Mouse (Mus musculus) hindbrain, embryonic 15.5 days (tissue): ENCODE data around the gene Ppp1r8. TPM values are rescaled to one million over a fixed set of nuclear protein-coding genes. Genes with fewer than 3 reads are reported as not detected.
"Not testable (repeated sequence)": the region's sequence is repeated elsewhere in the genome, so short reads cannot be mapped to it uniquely, and the experiment has no call there.

ENCODE experiments used
- ATAC-seq: fragments of 200-750 bp; cut with Nextera tagmentation; 2 replicates; pipeline ENCODE4 v1.8.0; 2017; ENCODE audit warnings: low read depth, moderate number of reproducible peaks, moderate TSS enrichment; ENCODE audit not compliant: low FRiP score
- H3K27ac ChIP-seq: fragments of 300-500 bp; sonication (generic); replicated peaks from 2 replicates; pipeline ENCODE4 v1.5.1; 2015; ENCODE audit warnings: mild to moderate bottlenecking, inconsistent platforms
- H3K27me3 ChIP-seq: fragments of 300-500 bp; sonication (generic); 2 replicates; pipeline ENCODE4 v1.6.1; 2015; ENCODE audit warnings: control low read depth, inconsistent platforms
- H3K36me3 ChIP-seq: fragments of 300-500 bp; sonication (generic); 2 replicates; pipeline ENCODE4 v1.6.1; 2015; ENCODE audit warnings: control low read depth, inconsistent platforms
- H3K4me1 ChIP-seq: fragments of 300-500 bp; sonication (generic); replicated peaks from 2 replicates; pipeline ENCODE4 v1.6.1; 2015; ENCODE audit warnings: control low read depth, inconsistent platforms
- H3K4me2 ChIP-seq: fragments of 300-500 bp; sonication (generic); 2 replicates; pipeline ENCODE4 v1.6.1; 2015; ENCODE audit warnings: moderate library complexity, mild to moderate bottlenecking, inconsistent platforms
- H3K4me3 ChIP-seq: fragments of 300-500 bp; sonication (generic); 2 replicates; pipeline ENCODE4 v1.5.1; 2015; ENCODE audit warnings: mild to moderate bottlenecking, inconsistent platforms
- H3K9ac ChIP-seq: fragments of 300-500 bp; sonication (generic); 2 replicates; pipeline ENCODE4 v1.6.1; 2015; ENCODE audit warnings: inconsistent platforms
- H3K9me3 ChIP-seq: fragments of 300-500 bp; sonication (generic); 2 replicates; pipeline ENCODE4 v1.6.1; 2016; ENCODE audit warnings: control low read depth, inconsistent platforms
- WGBS: fragments of 180-500 bp; shearing (Covaris S2); methylation state at CpG from one replicate; pipeline ENCODE4 v1.1.7; 2015; 5-methylcytosine and 5-hydroxymethylcytosine counted together
- polyA plus RNA-seq: library from polyadenylated mRNA; unstranded; fragments of >200 nt; fragmentation: Nextera tagmentation; extraction: Ambion mirVana; gene quantifications from 2 replicates; pipeline ENCODE4 v1.2.1, GENCODE M21; 2015

The Ppp1r8 gene
- polyA plus RNA-seq, 1 experiment from 2014 or later, result 49.6 TPM

GRCm38 (mm10) chr4:132794028-132794427 is 48.9 kb downstream of the Ppp1r8 start:
- peaks cover 21% of the 10 kb centered on the region for H3K27me3 ChIP-seq
- no peak for ATAC-seq
- H3K4me2 ChIP-seq, result no peak overlapping the region
- no peak overlapping the region for H3K9ac ChIP-seq
- 68% methylated on average over 9 of the region's 9 CpGs for WGBS
- H3K27ac ChIP-seq, result no peak overlapping the region
- no peaks in the 10 kb centered on the region for H3K9me3 ChIP-seq
- no peak overlapping the region for H3K4me3 ChIP-seq
- H3K36me3 ChIP-seq, result no peaks in the 10 kb centered on the region
- 0 out of 2 replicates have a peak, but pooled peaks cover 5% of the 10 kb centered on the region for H3K4me1 ChIP-seq

- not testable (repeated sequence) for ATAC-seq, H3K9me3 ChIP-seq, H3K4me1 ChIP-seq, H3K36me3 ChIP-seq, H3K9ac ChIP-seq, H3K4me2 ChIP-seq, H3K27ac ChIP-seq, H3K4me3 ChIP-seq
- H3K27me3 ChIP-seq, result peaks cover 21% of the 10 kb centered on the region
- WGBS, result 94% methylated on average over 9 of the region's 9 CpGs
These were observed 49.5 kb downstream of the Ppp1r8 start for GRCm38 (mm10) chr4:132793322-132794004.

GRCm38 (mm10) chr4:132789731-132790130 is 53.2 kb downstream of the Ppp1r8 start:
- H3K27ac ChIP-seq, result no peak overlapping the region
- H3K27me3 ChIP-seq, result peaks cover 7% of the 10 kb centered on the region; the same call in 1 of the 2 replicates
- H3K9ac ChIP-seq, result no peak overlapping the region
- no peaks in the 10 kb centered on the region for H3K9me3 ChIP-seq
- no peak overlapping the region for H3K4me2 ChIP-seq
- H3K4me3 ChIP-seq, result no peak overlapping the region
- H3K4me1 ChIP-seq, result no peaks in the 10 kb centered on the region
- no peaks in the 10 kb centered on the region for H3K36me3 ChIP-seq
- WGBS, result 92% methylated on average over 8 of the region's 8 CpGs
- ATAC-seq, result no peak

GRCm38 (mm10) chr4:132785228-132785627 is 57.7 kb downstream of the Ppp1r8 start:
- Histone ChIP-seq H3K9ac (no peak overlapping the region), H3K27ac (no peak overlapping the region), H3K4me2 (no peak overlapping the region), H3K4me3 (no peak overlapping the region), H3K9me3 (no peaks in the 10 kb centered on the region), H3K27me3 (no peaks in the 10 kb centered on the region), H3K36me3 (no peaks in the 10 kb centered on the region), H3K4me1 (no peaks in the 10 kb centered on the region)
- no peak for ATAC-seq
- 98% methylated on average over 13 of the region's 13 CpGs for WGBS

- H3K4me2 ChIP-seq, result no peak overlapping the region
- H3K4me3 ChIP-seq, result no peak overlapping the region
- no peaks in the 10 kb centered on the region for H3K4me1 ChIP-seq
- H3K9ac ChIP-seq, result no peak overlapping the region
- WGBS, result 88% methylated on average over 2 of the region's 2 CpGs
- no peaks in the 10 kb centered on the region for H3K9me3 ChIP-seq
- no peak overlapping the region for H3K27ac ChIP-seq
- no peaks in the 10 kb centered on the region for H3K27me3 ChIP-seq
- peaks cover 4% of the 10 kb centered on the region; the same call in 1 of the 2 replicates for H3K36me3 ChIP-seq
- no peak for ATAC-seq
These were observed 59.2 kb downstream of the Ppp1r8 start for GRCm38 (mm10) chr4:132783732-132784131.

GRCm38 (mm10) chr4:132780288-132780687 is 62.7 kb downstream of the Ppp1r8 start:
- Histone ChIP-seq H3K9ac (no peak overlapping the region), H3K36me3 (peaks cover 28% of the 10 kb centered on the region; the same call in 1 of the 2 replicates), H3K4me1 (no peaks in the 10 kb centered on the region), H3K4me3 (no peak overlapping the region), H3K27ac (no peak overlapping the region), H3K9me3 (no peaks in the 10 kb centered on the region), H3K4me2 (no peak overlapping the region), H3K27me3 (no peaks in the 10 kb centered on the region)
- no peak for ATAC-seq
- 92% methylated on average over 4 of the region's 4 CpGs for WGBS

GRCm38 (mm10) chr4:132778562-132779201 is 64.3 kb downstream of the Ppp1r8 start:
- Histone ChIP-seq H3K4me1 (no peaks in the 10 kb centered on the region), H3K27me3 (no peaks in the 10 kb centered on the region), H3K4me2 (no peak overlapping the region), H3K36me3 (peaks cover 41% of the 10 kb centered on the region), H3K9ac (no peak overlapping the region), H3K4me3 (no peak overlapping the region), H3K9me3 (no peaks in the 10 kb centered on the region), H3K27ac (no peak overlapping the region)
- WGBS, result 95% methylated on average over 6 of the region's 6 CpGs
- ATAC-seq, result no peak

Other genes starting within 250 kb of the Ppp1r8 start
- 11.7 and 13.4 TPM in 2 replicates for gene Eya3, start 204.2 kb downstream of the Ppp1r8 start, polyA plus RNA-seq
- 4.9 and 5.4 TPM in 2 replicates for gene Xkr8, start 110.6 kb downstream of the Ppp1r8 start, polyA plus RNA-seq
- gene Smpdl3b, start 85.9 kb downstream of the Ppp1r8 start, polyA plus RNA-seq, result 0.54 and 0.71 TPM in 2 replicates
- 41.5 and 43.6 TPM in 2 replicates for gene Rpa2, start 74.8 kb downstream of the Ppp1r8 start, polyA plus RNA-seq
- gene Themis2, start 46.8 kb downstream of the Ppp1r8 start, polyA plus RNA-seq, result 0.41 and 1.1 TPM in 2 replicates
- gene Stx12, start 41.3 kb upstream of the Ppp1r8 start, polyA plus RNA-seq, result 133 and 145 TPM in 2 replicates
- gene Fam76a, start 79.4 kb upstream of the Ppp1r8 start, polyA plus RNA-seq, result 35.7 and 38.3 TPM in 2 replicates
- gene Fgr, start 130.9 kb upstream of the Ppp1r8 start, polyA plus RNA-seq, result 0.04 and 0.21 TPM in 2 replicates
- gene Ahdc1, start 168.1 kb upstream of the Ppp1r8 start, polyA plus RNA-seq, result 11.8 and 13.9 TPM in 2 replicates